Mouse (Mus musculus): Measurements from ENCODE around the gene Adipor2. TPM values are rescaled to one million over a fixed set of nuclear protein-coding genes. Genes with fewer than 3 reads are reported as not detected.

Adipor2 gene
- total and polyA plus RNA-seq, 2 experiments, result 246 to 306 TPM

- peak; percentile 35 for DNase-seq (ENCODE audit: extremely low read depth, low read depth, low spot score)
- H3K4me1 ChIP-seq (ENCODE audit: control insufficient read depth, insufficient read depth, low read length), result no peaks in the 10 kb centered on the region
- H3K27me3 ChIP-seq (ENCODE audit: control insufficient read depth, insufficient read depth, low read length), result no peaks in the 10 kb centered on the region
- H3K4me3 ChIP-seq (ENCODE audit: insufficient read depth, low read depth, low read length), result no peak overlapping the region
- peaks cover 25% of the 10 kb centered on the region for H3K36me3 ChIP-seq (ENCODE audit: control insufficient read depth, insufficient read depth, low read length)
- WGBS, result 57% methylated on average over 9 of the region's 9 CpGs
- no peak overlapping the region for H3K9ac ChIP-seq (ENCODE audit: low read depth, low read length)
- H3K27ac ChIP-seq (replicated peaks; ENCODE audit: insufficient read depth, low read depth, low read length), result no peak overlapping the region
- no peaks in the 10 kb centered on the region for H3K79me2 ChIP-seq (ENCODE audit: control insufficient read depth, insufficient read depth, low read length)
- no peak for TF ChIP-seq CTCF (IDR thresholded peaks at IDR 0.05; ENCODE audit: low read depth, low read length)
- no peak for TF ChIP-seq POLR2A (IDR thresholded peaks at IDR 0.05; ENCODE audit: extremely low read depth, insufficient read depth, low read length)
Observed at GRCm38 (mm10) chr6:119350703-119351198, 66.8 kb downstream of the Adipor2 start.

GRCm38 (mm10) chr6:119348234-119348633 is 69.3 kb downstream of the Adipor2 start:
- H3K79me2 ChIP-seq (ENCODE audit: control insufficient read depth, insufficient read depth, low read length), result no peaks in the 10 kb centered on the region
- no peaks in the 10 kb centered on the region for H3K36me3 ChIP-seq (ENCODE audit: control insufficient read depth, insufficient read depth, low read length)
- DNase-seq (ENCODE audit: extremely low read depth, low read depth, low spot score), result peak; percentile 53
- H3K27ac ChIP-seq (replicated peaks; ENCODE audit: insufficient read depth, low read depth, low read length), result no peak overlapping the region
- no peak overlapping the region for H3K9ac ChIP-seq (ENCODE audit: low read depth, low read length)
- 4% methylated on average over 1 of the region's 1 CpGs for WGBS
- H3K4me3 ChIP-seq (ENCODE audit: insufficient read depth, low read depth, low read length), result no peak overlapping the region
- TF ChIP-seq POLR2A (IDR thresholded peaks at IDR 0.05; ENCODE audit: extremely low read depth, insufficient read depth, low read length) (no peak), CTCF (IDR thresholded peaks at IDR 0.05; ENCODE audit: low read depth, low read length) (peak; percentile 25)
- no peaks in the 10 kb centered on the region for H3K27me3 ChIP-seq (ENCODE audit: control insufficient read depth, insufficient read depth, low read length)
- no peaks in the 10 kb centered on the region for H3K4me1 ChIP-seq (ENCODE audit: control insufficient read depth, insufficient read depth, low read length)

GRCm38 (mm10) chr6:119347813-119348212 is 69.7 kb downstream of the Adipor2 start:
- Histone ChIP-seq H3K4me1 (ENCODE audit: control insufficient read depth, insufficient read depth, low read length) (no peaks in the 10 kb centered on the region), H3K36me3 (ENCODE audit: control insufficient read depth, insufficient read depth, low read length) (no peaks in the 10 kb centered on the region), H3K4me3 (ENCODE audit: insufficient read depth, low read depth, low read length) (no peak overlapping the region), H3K79me2 (ENCODE audit: control insufficient read depth, insufficient read depth, low read length) (no peaks in the 10 kb centered on the region), H3K27me3 (ENCODE audit: control insufficient read depth, insufficient read depth, low read length) (no peaks in the 10 kb centered on the region), H3K9ac (ENCODE audit: low read depth, low read length) (no peak overlapping the region), H3K27ac (replicated peaks; ENCODE audit: insufficient read depth, low read depth, low read length) (no peak overlapping the region)
- no peak for DNase-seq (ENCODE audit: extremely low read depth, low read depth, low spot score)
- 48% methylated on average over 5 of the region's 5 CpGs for WGBS
- TF ChIP-seq CTCF (IDR thresholded peaks at IDR 0.05; ENCODE audit: low read depth, low read length) (no peak), POLR2A (IDR thresholded peaks at IDR 0.05; ENCODE audit: extremely low read depth, insufficient read depth, low read length) (no peak)

- 64% methylated on average over 10 of the region's 10 CpGs for WGBS
- H3K27ac ChIP-seq (replicated peaks; ENCODE audit: insufficient read depth, low read depth, low read length), result no peak overlapping the region
- no peak for DNase-seq (ENCODE audit: extremely low read depth, low read depth, low spot score)
- no peaks in the 10 kb centered on the region for H3K79me2 ChIP-seq (ENCODE audit: control insufficient read depth, insufficient read depth, low read length)
- TF ChIP-seq POLR2A (IDR thresholded peaks at IDR 0.05; ENCODE audit: extremely low read depth, insufficient read depth, low read length) (no peak), CTCF (IDR thresholded peaks at IDR 0.05; ENCODE audit: low read depth, low read length) (no peak)
- no peaks in the 10 kb centered on the region for H3K27me3 ChIP-seq (ENCODE audit: control insufficient read depth, insufficient read depth, low read length)
- H3K9ac ChIP-seq (ENCODE audit: low read depth, low read length), result no peak overlapping the region
- no peaks in the 10 kb centered on the region for H3K36me3 ChIP-seq (ENCODE audit: control insufficient read depth, insufficient read depth, low read length)
- peaks cover under 1% of the 10 kb centered on the region; the same call in 1 of the 2 replicates for H3K4me1 ChIP-seq (ENCODE audit: control insufficient read depth, insufficient read depth, low read length)
- H3K4me3 ChIP-seq (ENCODE audit: insufficient read depth, low read depth, low read length), result no peak overlapping the region
Observed at GRCm38 (mm10) chr6:119346257-119346656, 71.2 kb downstream of the Adipor2 start.

- H3K79me2 ChIP-seq (ENCODE audit: control insufficient read depth, insufficient read depth, low read length), result no peaks in the 10 kb centered on the region
- H3K4me3 ChIP-seq (ENCODE audit: insufficient read depth, low read depth, low read length), result no peak overlapping the region
- no peak overlapping the region for H3K27ac ChIP-seq (replicated peaks; ENCODE audit: insufficient read depth, low read depth, low read length)
- no peaks in the 10 kb centered on the region for H3K36me3 ChIP-seq (ENCODE audit: control insufficient read depth, insufficient read depth, low read length)
- no peaks in the 10 kb centered on the region for H3K27me3 ChIP-seq (ENCODE audit: control insufficient read depth, insufficient read depth, low read length)
- TF ChIP-seq POLR2A (IDR thresholded peaks at IDR 0.05; ENCODE audit: extremely low read depth, insufficient read depth, low read length), result no peak
- TF ChIP-seq CTCF (IDR thresholded peaks at IDR 0.05; ENCODE audit: low read depth, low read length), result no peak
- DNase-seq (ENCODE audit: extremely low read depth, low read depth, low spot score), result peak; percentile 69
- H3K9ac ChIP-seq (ENCODE audit: low read depth, low read length), result no peak overlapping the region
- peaks cover 1% of the 10 kb centered on the region; the same call in 1 of the 2 replicates for H3K4me1 ChIP-seq (ENCODE audit: control insufficient read depth, insufficient read depth, low read length)
Observed at GRCm38 (mm10) chr6:119341409-119341808, 76.1 kb downstream of the Adipor2 start.

- H3K27me3 ChIP-seq (ENCODE audit: control insufficient read depth, insufficient read depth, low read length), result no peaks in the 10 kb centered on the region
- no peak for DNase-seq (ENCODE audit: extremely low read depth, low read depth, low spot score)
- no peak overlapping the region for H3K27ac ChIP-seq (replicated peaks; ENCODE audit: insufficient read depth, low read depth, low read length)
- WGBS, result 61% methylated on average over 10 of the region's 11 CpGs
- no peak overlapping the region for H3K4me3 ChIP-seq (ENCODE audit: insufficient read depth, low read depth, low read length)
- H3K4me1 ChIP-seq (ENCODE audit: control insufficient read depth, insufficient read depth, low read length), result peaks cover 1% of the 10 kb centered on the region; the same call in 1 of the 2 replicates
- H3K9ac ChIP-seq (ENCODE audit: low read depth, low read length), result no peak overlapping the region
- TF ChIP-seq CTCF (IDR thresholded peaks at IDR 0.05; ENCODE audit: low read depth, low read length) (no peak), POLR2A (IDR thresholded peaks at IDR 0.05; ENCODE audit: extremely low read depth, insufficient read depth, low read length) (no peak)
- no peaks in the 10 kb centered on the region for H3K79me2 ChIP-seq (ENCODE audit: control insufficient read depth, insufficient read depth, low read length)
- H3K36me3 ChIP-seq (ENCODE audit: control insufficient read depth, insufficient read depth, low read length), result no peaks in the 10 kb centered on the region
Observed at GRCm38 (mm10) chr6:119338121-119338912, 79.2 kb downstream of the Adipor2 start.
